Mouse (Mus musculus) G1E (cell line): Measurements from ENCODE around the gene Tmod4.

Experiments
- CTCF ChIP-seq: IDR thresholded peaks from 2 replicates; pipeline ENCODE4 v1.5.1; 2012; ENCODE audit warnings: low read depth, low read length, inconsistent platforms, mixed read lengths
- GATA1 ChIP-seq: IDR thresholded peaks from 2 replicates; pipeline ENCODE4 v1.6.1; 2012; ENCODE audit warnings: borderline replicate concordance, low read length, inconsistent platforms, mixed read lengths
- GATA2 ChIP-seq: IDR thresholded peaks from 2 replicates; pipeline ENCODE4 v1.6.1; 2012; ENCODE audit warnings: low read depth, low read length, inconsistent platforms, borderline replicate concordance
- TAL1 ChIP-seq: conservative IDR thresholded peaks from 2 replicates; pipeline ENCODE4 v1.6.1; 2012; ENCODE audit warnings: low read depth, low read length, inconsistent platforms, mixed read lengths

GRCm38 (mm10) chr3:95112760-95113159 is 11.5 kb upstream of the Tmod4 start:
- no peak for TF ChIP-seq CTCF
- no peak for TF ChIP-seq GATA1
- TF ChIP-seq GATA2, result no peak
- no peak for TF ChIP-seq TAL1
